Mouse (Mus musculus) stomach, postnatal 0 days (tissue): Measurements from ENCODE around the gene Zdhhc21.

Source experiments
- CTCF ChIP-seq: IDR thresholded peaks from 2 replicates; pipeline ENCODE4 v1.5.1; 2016; ENCODE audit warnings: antibody characterized with exemption, low read depth, mild to moderate bottlenecking, moderate library complexity
- EP300 ChIP-seq: optimal IDR thresholded peaks from 2 replicates; pipeline ENCODE3; 2016; ENCODE audit warnings: antibody characterized with exemption

GRCm38 (mm10) chr4:82879152-82879551 is 19.4 kb upstream of the Zdhhc21 start:
- TF ChIP-seq EP300 = no peak
- no peak for TF ChIP-seq CTCF
